Mouse (Mus musculus) cerebellum, postnatal 10 days (tissue): ENCODE measurements around the gene Dnajc16.

Experiments used
- DNase-seq, 2 experiments: peaks; one replicate each; pipeline ENCODE4 v3.0.0; 2021; ENCODE audit warnings: mixed read lengths in 2 of 2

Gene Dnajc16

DNA sequence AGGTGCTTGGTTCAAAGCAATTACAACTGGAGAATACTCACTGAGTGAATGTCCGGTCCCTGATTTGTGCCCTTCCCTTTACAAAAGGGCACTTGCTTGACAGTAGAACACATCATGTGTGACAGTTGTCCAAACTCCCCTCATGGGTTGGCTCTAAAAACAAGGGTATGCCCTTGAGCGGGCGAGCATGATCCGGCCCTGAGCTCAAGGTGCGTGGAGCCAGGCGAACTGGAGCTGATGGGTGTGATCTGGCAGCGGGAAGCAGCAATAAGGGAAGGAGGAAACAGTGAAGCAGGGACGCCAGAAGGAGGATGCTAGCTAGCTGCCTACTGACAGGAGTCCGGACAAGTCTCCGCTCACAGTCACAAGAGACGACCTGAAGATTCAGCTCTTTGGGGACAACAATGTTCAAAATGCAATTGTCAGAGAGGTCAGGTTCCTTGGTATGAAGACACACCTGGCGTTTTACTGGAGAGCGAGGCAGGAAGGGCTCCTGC, 28.6 kb downstream of the Dnajc16 start:
- DNase-seq, result no peak

- DNase-seq, result no peak
Observed at GRCm38 (mm10) chr4:141760942-141761341, 29.8 kb downstream of the Dnajc16 start.

DNA sequence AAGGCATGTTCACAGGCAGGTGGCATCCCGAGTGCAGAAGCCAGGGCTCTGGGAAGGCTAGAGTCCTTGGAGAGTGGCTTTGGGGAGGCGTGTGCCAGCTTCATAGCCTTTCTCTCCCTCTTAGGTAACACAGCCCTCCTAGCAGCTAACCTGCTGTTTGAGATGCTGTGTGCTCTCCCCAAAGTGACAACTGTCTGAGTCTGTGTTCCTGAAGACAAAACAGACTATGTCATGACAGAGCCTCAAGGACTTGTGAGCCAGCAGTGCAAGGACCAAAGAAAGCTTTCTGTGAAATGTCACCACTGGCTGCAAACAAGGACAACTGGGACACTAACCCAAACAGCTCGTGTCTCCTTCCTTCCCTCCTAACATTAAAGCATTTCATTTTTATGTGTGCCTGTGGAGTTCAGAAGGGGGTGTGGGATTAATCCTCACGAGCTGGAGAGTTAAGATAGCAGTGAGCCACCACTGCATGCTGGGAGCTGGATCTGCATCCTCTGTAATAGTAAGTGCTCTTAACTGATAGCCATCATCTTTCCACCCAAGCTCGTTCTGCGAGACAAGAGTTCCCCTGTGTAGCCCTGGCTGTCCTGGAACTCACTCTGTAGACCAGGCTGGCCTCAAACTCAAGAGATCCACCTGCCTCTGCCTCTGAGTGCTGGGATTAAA, 31.7 kb downstream of the Dnajc16 start:
- no peak for DNase-seq

GRCm38 (mm10) chr4:141757124-141757523, 33.6 kb downstream of the Dnajc16 start:
- DNase-seq, result no peak

DNA sequence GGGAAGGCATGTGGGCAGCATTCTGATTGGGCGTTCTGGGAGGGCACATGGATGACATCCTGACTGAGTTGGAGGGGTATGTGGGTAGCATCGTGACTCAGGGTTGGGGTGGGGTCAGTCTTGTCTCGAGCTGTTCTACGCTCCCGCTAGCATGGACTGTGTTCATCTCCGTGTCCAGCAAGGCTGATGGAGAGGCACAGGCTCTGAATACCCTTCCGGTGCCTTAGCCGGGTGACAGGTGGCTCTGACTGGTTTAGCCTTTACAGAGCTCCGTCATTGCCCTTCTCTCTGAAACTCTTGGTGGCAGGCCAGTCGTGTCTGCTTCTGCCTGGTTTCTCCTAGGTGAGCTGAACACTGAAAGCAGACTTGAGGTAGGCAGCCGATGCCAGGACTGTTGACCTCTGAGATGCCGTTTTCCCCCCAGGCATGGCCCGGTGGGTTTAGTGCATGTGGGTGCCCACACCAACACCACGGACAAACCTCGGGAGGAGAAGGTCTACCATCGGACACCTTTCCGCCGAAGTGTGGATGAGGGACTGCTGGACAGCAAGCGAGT, 35.3 kb downstream of the Dnajc16 start:
- no peak for DNase-seq

DNA sequence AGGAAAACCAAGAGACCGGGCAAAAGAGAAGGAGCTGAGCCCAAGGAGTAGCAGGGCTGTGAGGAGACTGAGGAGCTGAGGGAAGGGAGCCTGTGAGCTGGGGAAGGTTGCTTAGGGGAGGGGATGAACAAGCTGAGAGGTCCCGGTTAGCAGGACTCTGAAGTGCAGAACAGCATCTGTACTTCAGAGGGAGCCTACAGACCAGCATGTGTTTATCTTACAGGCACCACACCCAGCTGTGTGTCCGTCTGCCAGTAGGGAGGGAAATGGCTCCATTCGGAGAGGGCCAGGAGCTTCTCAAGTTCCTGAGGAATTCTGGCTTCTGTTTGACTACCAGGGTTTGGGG, 38.7 kb downstream of the Dnajc16 start:
- DNase-seq, result no peak

- no peak for DNase-seq
Observed at GRCm38 (mm10) chr4:141751419-141752075, 39.2 kb downstream of the Dnajc16 start.

- no peak for DNase-seq
Observed at GRCm38 (mm10) chr4:141750826-141751225, 39.9 kb downstream of the Dnajc16 start.

- DNase-seq, result no peak
Observed at GRCm38 (mm10) chr4:141749557-141749956, 41.2 kb downstream of the Dnajc16 start.

DNA sequence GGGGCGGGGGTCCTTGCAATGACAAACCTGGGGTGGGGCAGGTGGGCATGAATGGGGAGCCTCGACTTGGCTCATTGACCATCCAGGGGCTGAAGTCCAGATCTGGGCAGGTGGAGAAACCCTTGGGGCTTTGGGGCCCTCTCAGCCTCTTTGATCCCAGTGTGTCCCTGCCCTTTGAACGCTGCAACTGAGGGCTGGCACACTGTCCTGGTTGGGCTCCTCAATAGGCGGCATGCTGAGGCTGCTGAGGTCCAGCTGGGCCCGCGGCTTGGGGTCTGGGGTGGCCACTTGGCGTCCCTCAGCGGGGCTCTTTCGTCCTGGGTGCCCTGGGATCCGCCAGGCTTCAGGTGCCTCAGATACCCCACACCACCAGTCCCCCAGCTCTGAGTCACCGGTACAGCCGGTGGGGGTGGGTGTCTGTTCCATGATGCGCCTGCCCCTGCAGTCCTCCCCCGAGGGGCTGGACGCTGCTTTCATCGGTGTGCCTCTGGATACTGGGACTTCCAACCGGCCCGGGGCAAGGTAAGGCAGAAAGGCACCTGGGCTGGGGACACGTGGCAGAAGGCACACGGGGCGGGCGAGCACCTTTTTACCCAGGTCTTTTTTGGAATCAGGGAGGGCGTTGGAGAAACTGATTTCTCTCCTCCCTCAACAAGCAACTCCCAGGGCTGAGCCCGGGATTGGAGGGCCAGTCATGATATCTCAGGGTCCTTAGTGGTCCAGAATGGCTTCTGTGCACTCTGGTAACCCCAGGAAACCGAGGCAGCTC, 44.0 kb downstream of the Dnajc16 start, which contains the start of gene Agmat:
Agmat (plus strand) TSS at position 95 of the 769 bp plus-strand sequence.
- DNase-seq, result no peak

DNA sequence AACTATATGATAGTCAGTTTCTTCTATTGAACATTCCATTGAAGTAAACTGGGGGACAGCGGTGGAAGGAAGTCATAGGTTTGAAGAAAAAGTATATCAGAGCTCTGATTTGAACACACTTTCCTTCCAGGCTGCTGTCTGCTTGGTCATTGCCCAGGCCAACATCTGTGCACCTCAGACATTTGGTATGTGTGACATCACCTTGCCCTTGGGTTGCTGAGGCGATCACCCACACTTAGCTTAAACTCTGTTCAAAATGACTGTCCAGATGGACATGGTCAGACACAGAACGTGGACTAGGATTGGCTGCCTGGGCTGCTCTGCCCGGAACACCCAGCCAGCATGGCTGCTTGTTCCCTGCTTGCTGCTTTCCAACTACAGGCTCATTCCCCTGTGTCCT, 48.4 kb downstream of the Dnajc16 start:
- no peak for DNase-seq

- no peak for DNase-seq
Observed at GRCm38 (mm10) chr4:141741856-141742255, 48.9 kb downstream of the Dnajc16 start.

- no peak for DNase-seq
Observed at GRCm38 (mm10) chr4:141738015-141738414, 52.7 kb downstream of the Dnajc16 start.

GRCm38 (mm10) chr4:141736856-141737255, 53.9 kb downstream of the Dnajc16 start:
- DNase-seq, result no peak

- DNase-seq, result no peak
Observed at GRCm38 (mm10) chr4:141735206-141735560, 55.5 kb downstream of the Dnajc16 start.

DNA sequence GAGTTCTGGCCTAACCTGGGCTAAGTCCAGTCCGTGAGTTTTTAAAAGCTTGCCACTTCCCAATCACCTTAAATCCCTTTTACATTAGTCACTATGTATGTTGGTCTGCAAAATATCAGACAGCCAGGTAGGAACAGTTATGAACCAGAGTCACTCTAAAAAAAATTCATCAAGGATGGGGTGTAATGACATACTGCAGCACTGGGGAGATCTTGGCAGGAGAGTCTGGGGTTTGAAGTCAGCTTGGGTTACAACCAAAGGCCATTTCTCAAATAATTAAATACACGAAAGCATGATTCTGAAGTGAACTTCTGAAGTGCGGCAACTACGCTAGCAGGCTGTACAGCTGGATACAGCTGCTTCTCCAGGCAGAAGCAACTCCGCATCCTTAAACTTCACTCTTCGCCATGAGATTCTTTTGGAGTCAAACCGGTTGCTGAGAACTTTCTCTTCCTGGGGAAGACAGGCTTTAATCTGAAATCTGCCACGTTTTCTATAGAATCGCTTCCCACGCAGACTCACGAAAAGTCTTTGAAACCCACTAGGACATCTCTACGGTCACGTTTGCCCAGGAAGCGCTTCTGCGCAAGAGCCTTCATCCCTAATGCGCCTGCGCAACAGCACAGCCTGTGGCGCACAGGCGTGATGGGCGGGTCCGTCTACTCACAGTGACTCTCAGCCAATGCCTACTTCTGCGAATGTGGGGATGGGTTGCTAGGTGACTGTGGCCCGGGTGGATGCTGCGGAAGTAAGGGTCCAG, 56.1 kb downstream of the Dnajc16 start:
- peak; percentile 89 to 95 for DNase-seq

GRCm38 (mm10) chr4:141731766-141732165, 59.0 kb downstream of the Dnajc16 start:
- DNase-seq, result no peak

DNA sequence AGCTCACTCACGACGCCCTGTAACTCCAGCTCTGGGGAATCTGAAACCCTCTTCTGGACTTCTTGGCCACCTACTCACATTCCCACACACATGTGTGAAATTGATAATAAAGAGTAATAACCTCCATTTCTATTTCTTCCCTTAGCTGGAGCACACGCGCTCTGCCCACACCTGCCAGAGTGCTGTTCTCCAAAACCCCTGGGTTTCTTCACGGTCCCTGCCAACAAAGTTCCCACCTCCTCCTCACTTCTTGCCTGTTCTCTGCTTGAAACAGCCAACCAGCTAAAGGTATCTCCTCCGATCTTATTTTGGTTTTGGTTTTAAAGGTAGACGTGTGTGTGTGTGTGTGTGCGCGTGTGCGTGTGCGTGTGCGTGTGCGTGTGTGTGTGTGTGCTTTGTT, 60.3 kb downstream of the Dnajc16 start:
- no peak for DNase-seq

DNA sequence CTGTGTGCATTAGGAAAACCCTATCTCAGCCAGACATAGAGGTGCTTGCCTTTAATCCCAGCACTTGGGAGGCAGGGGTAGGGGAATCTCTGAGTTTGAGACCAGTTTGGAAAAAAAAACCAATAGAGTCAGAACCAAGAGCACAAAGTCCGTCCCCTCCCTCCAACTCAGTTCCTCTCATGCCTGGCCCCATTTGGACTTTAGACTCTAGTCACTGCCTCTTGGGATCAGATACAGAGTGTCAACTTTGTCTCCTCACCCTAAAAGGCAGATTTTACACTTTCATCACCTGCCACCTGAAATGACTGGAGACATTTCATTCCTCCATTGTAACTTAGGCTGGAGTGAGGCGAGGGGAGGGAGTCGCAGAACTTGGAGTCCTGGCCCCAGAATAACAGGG, 61.5 kb downstream of the Dnajc16 start:
- no peak for DNase-seq

- DNase-seq, result no peak
Observed at GRCm38 (mm10) chr4:141725738-141726137, 65.0 kb downstream of the Dnajc16 start.

- no peak for DNase-seq
Observed at GRCm38 (mm10) chr4:141725277-141725676, 65.5 kb downstream of the Dnajc16 start.

DNA sequence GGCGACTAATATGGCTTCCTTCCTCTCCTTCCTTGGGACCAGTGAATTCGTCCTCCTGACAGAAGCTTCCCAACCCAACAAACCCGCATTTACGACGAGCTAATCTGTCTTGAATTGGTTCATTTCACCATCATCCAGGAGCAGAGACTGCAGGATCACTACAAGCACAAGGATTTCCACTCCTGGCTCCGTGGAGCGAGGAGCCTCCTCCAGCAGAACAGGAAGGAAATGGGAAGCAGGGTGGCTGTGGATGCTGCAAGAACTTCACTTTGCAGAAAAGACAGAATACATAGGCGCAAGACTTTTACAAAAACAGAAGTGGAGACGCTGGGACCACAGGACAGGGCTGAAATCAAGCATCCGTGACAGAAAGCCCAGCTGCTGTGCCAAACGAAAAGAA, 66.1 kb downstream of the Dnajc16 start:
- no peak for DNase-seq

DNA sequence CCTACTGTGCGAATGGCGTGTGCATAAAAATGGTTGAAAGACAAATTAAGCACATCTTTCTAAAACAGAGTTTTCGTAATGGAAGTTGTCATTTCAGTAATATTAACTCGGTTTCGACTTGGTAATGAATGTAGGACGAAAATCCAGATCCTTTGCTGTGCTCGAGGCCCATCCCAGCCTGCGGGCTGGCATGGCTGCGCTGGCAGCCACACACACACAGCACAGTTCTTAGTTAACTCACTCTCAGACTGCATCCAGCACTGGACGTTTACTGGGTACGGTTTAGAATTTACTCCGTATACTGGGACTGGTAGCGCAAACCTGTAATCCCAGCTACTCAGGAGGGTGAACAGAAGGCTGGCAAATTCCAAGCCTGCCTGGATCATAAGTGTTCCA, 67.1 kb downstream of the Dnajc16 start:
- peak; percentile 24 to 58 for DNase-seq
